Mouse (Mus musculus) intestine, embryonic 16.5 days (tissue): ENCODE measurements around the gene Ramp1. TPM values are rescaled to one million over a fixed set of nuclear protein-coding genes. Genes with fewer than 3 reads are reported as not detected.

Source experiments
- ATAC-seq: fragments of 200-750 bp; cut with Nextera tagmentation; 2 replicates; pipeline ENCODE4 v1.8.0; 2017; ENCODE audit warnings: moderate TSS enrichment, moderate library complexity
- H3K27ac ChIP-seq: fragments of 300-500 bp; sonication (generic); 2 replicates; pipeline ENCODE4 v1.5.1; 2014; ENCODE audit warnings: mild to moderate bottlenecking, low read length
- H3K27me3 ChIP-seq: fragments of 300-500 bp; sonication (generic); replicated peaks from 2 replicates; pipeline ENCODE4 v1.6.1; 2014; ENCODE audit warnings: low read length, control low read depth, mixed read lengths; ENCODE audit not compliant: control insufficient read depth, insufficient read depth
- H3K36me3 ChIP-seq: fragments of 300-500 bp; sonication (generic); 2 replicates; pipeline ENCODE4 v1.6.1; 2014; ENCODE audit warnings: low read length, control low read depth; ENCODE audit not compliant: control insufficient read depth, insufficient read depth
- H3K4me1 ChIP-seq: fragments of 300-500 bp; sonication (generic); 2 replicates; pipeline ENCODE4 v1.6.1; 2014; ENCODE audit warnings: low read length, control low read depth, mixed read lengths; ENCODE audit not compliant: control insufficient read depth, insufficient read depth
- H3K4me2 ChIP-seq: fragments of 300-500 bp; sonication (generic); 2 replicates; pipeline ENCODE4 v1.6.1; 2014; ENCODE audit warnings: low read depth, low read length, control low read depth
- H3K4me3 ChIP-seq: fragments of 300-500 bp; sonication (generic); 2 replicates; pipeline ENCODE4 v1.5.1; 2014; ENCODE audit warnings: mild to moderate bottlenecking, low read length
- H3K9ac ChIP-seq: fragments of 300-500 bp; sonication (generic); 2 replicates; pipeline ENCODE4 v1.6.1; 2014; ENCODE audit warnings: low read depth, low read length
- H3K9me3 ChIP-seq: fragments of 300-500 bp; sonication (generic); 2 replicates; pipeline ENCODE4 v1.6.1; 2016; ENCODE audit warnings: low read length, control low read depth; ENCODE audit not compliant: control insufficient read depth
- WGBS: fragments of 180-500 bp; shearing (Covaris S2); extraction: QIAGEN DNeasy Blood & Tissue Kit; methylation state at CpG from one replicate; pipeline ENCODE4 v1.1.7; 2014; 5-methylcytosine and 5-hydroxymethylcytosine counted together
- polyA plus RNA-seq: library from polyadenylated mRNA; unstranded; fragments of >200 nt; fragmentation: Nextera tagmentation; extraction: Ambion mirVana; gene quantifications from 2 replicates; pipeline ENCODE4 v1.2.1, GENCODE M21; 2015

Gene Ramp1
- polyA plus RNA-seq, 1 experiment from 2014 or later, result 11.9 TPM

- Histone ChIP-seq H3K27me3 (no peaks in the 10 kb centered on the region), H3K4me3 (no peak overlapping the region), H3K4me1 (no peaks in the 10 kb centered on the region), H3K9me3 (no peaks in the 10 kb centered on the region), H3K36me3 (no peaks in the 10 kb centered on the region), H3K27ac (no peak overlapping the region), H3K4me2 (no peak overlapping the region), H3K9ac (no peak overlapping the region)
- WGBS, result 84% methylated on average over 10 of the region's 10 CpGs
- ATAC-seq, result no peak
Observed at GRCm38 (mm10) chr1:91188851-91189460, 9.3 kb downstream of the Ramp1 start.

- Histone ChIP-seq H3K4me3 (no peak overlapping the region), H3K4me1 (no peaks in the 10 kb centered on the region), H3K27me3 (no peaks in the 10 kb centered on the region), H3K27ac (no peak overlapping the region), H3K9ac (no peak overlapping the region), H3K9me3 (no peaks in the 10 kb centered on the region), H3K36me3 (no peaks in the 10 kb centered on the region), H3K4me2 (no peak overlapping the region)
- ATAC-seq, result no peak
- WGBS, result 74% methylated on average over 8 of the region's 8 CpGs
Observed at GRCm38 (mm10) chr1:91192184-91192583, 12.6 kb downstream of the Ramp1 start.

- Histone ChIP-seq H3K4me1 (no peaks in the 10 kb centered on the region), H3K9ac (no peak overlapping the region), H3K4me3 (no peak overlapping the region), H3K9me3 (no peaks in the 10 kb centered on the region), H3K36me3 (no peaks in the 10 kb centered on the region), H3K27ac (no peak overlapping the region), H3K4me2 (no peak overlapping the region), H3K27me3 (no peaks in the 10 kb centered on the region)
- 84% methylated on average over 4 of the region's 4 CpGs for WGBS
- ATAC-seq, result no peak
Observed at GRCm38 (mm10) chr1:91193242-91193641, 13.6 kb downstream of the Ramp1 start.

GRCm38 (mm10) chr1:91193680-91194079 is 14.1 kb downstream of the Ramp1 start:
- no peak overlapping the region for H3K4me2 ChIP-seq
- H3K9me3 ChIP-seq, result no peaks in the 10 kb centered on the region
- H3K36me3 ChIP-seq, result no peaks in the 10 kb centered on the region
- H3K4me3 ChIP-seq, result no peak overlapping the region
- WGBS, result 86% methylated on average over 4 of the region's 4 CpGs
- no peak overlapping the region for H3K9ac ChIP-seq
- no peaks in the 10 kb centered on the region for H3K4me1 ChIP-seq
- ATAC-seq, result no peak
- no peak overlapping the region for H3K27ac ChIP-seq
- H3K27me3 ChIP-seq, result no peaks in the 10 kb centered on the region

GRCm38 (mm10) chr1:91199793-91200192 is 20.2 kb downstream of the Ramp1 start:
- no peak overlapping the region for H3K4me3 ChIP-seq
- H3K27ac ChIP-seq, result no peak overlapping the region
- no peak overlapping the region for H3K4me2 ChIP-seq
- ATAC-seq, result no peak
- H3K27me3 ChIP-seq, result no peaks in the 10 kb centered on the region
- no peaks in the 10 kb centered on the region for H3K4me1 ChIP-seq
- no peaks in the 10 kb centered on the region for H3K9me3 ChIP-seq
- H3K9ac ChIP-seq, result no peak overlapping the region
- WGBS, result 91% methylated on average over 10 of the region's 10 CpGs
- no peaks in the 10 kb centered on the region for H3K36me3 ChIP-seq

- WGBS, result 55% methylated on average over 3 of the region's 3 CpGs
- H3K4me1 ChIP-seq, result no peaks in the 10 kb centered on the region
- no peak for ATAC-seq
- no peaks in the 10 kb centered on the region for H3K36me3 ChIP-seq
- H3K4me2 ChIP-seq, result no peak overlapping the region
- no peak overlapping the region for H3K27ac ChIP-seq
- no peak overlapping the region for H3K4me3 ChIP-seq
- no peaks in the 10 kb centered on the region for H3K27me3 ChIP-seq
- no peaks in the 10 kb centered on the region for H3K9me3 ChIP-seq
- H3K9ac ChIP-seq, result no peak overlapping the region
Observed at GRCm38 (mm10) chr1:91201122-91201521, 21.5 kb downstream of the Ramp1 start.

GRCm38 (mm10) chr1:91204221-91204765 is 24.7 kb downstream of the Ramp1 start:
- ATAC-seq, result no peak
- Histone ChIP-seq H3K4me1 (0 out of 2 replicates have a peak, but pooled peaks cover 2% of the 10 kb centered on the region), H3K9me3 (no peaks in the 10 kb centered on the region), H3K27me3 (no peaks in the 10 kb centered on the region), H3K4me2 (no peak overlapping the region), H3K27ac (no peak overlapping the region), H3K9ac (no peak overlapping the region), H3K36me3 (no peaks in the 10 kb centered on the region), H3K4me3 (no peak overlapping the region)
- WGBS, result 87% methylated on average over 5 of the region's 5 CpGs

GRCm38 (mm10) chr1:91205651-91206050 is 26.0 kb downstream of the Ramp1 start:
- Histone ChIP-seq H3K27me3 (no peaks in the 10 kb centered on the region), H3K4me2 (no peak overlapping the region), H3K4me3 (no peak overlapping the region), H3K9ac (no peak overlapping the region), H3K36me3 (no peaks in the 10 kb centered on the region), H3K4me1 (0 out of 2 replicates have a peak, but pooled peaks cover 2% of the 10 kb centered on the region), H3K9me3 (no peaks in the 10 kb centered on the region), H3K27ac (no peak overlapping the region)
- no peak for ATAC-seq
- WGBS, result 81% methylated on average over 6 of the region's 6 CpGs

GRCm38 (mm10) chr1:91206336-91206735 is 26.7 kb downstream of the Ramp1 start:
- Histone ChIP-seq H3K9me3 (no peaks in the 10 kb centered on the region), H3K36me3 (no peaks in the 10 kb centered on the region), H3K4me3 (no peak overlapping the region), H3K4me1 (0 out of 2 replicates have a peak, but pooled peaks cover 2% of the 10 kb centered on the region), H3K9ac (no peak overlapping the region), H3K27ac (no peak overlapping the region), H3K4me2 (no peak overlapping the region), H3K27me3 (no peaks in the 10 kb centered on the region)
- no peak for ATAC-seq
- 85% methylated on average over 8 of the region's 8 CpGs for WGBS

- Histone ChIP-seq H3K36me3 (no peaks in the 10 kb centered on the region), H3K4me1 (0 out of 2 replicates have a peak, but pooled peaks cover 4% of the 10 kb centered on the region), H3K4me2 (no peak overlapping the region), H3K9ac (no peak overlapping the region), H3K9me3 (no peaks in the 10 kb centered on the region), H3K27ac (no peak overlapping the region), H3K4me3 (no peak overlapping the region), H3K27me3 (no peaks in the 10 kb centered on the region)
- WGBS, result 66% methylated on average over 5 of the region's 5 CpGs
- ATAC-seq, result no peak
Observed at GRCm38 (mm10) chr1:91206873-91207272, 27.3 kb downstream of the Ramp1 start.
